Mouse (Mus musculus) heart, postnatal 0 days (tissue): ENCODE data around the gene Bag1.

Source experiments
- CTCF ChIP-seq: IDR thresholded peaks from 2 replicates; pipeline ENCODE4 v1.5.1; 2016; ENCODE audit warnings: antibody characterized with exemption, control low read depth, low read depth
- EP300 ChIP-seq: IDR thresholded peaks from 2 replicates; pipeline ENCODE4 v1.6.1; 2016; ENCODE audit warnings: antibody characterized with exemption, low read depth

DNA sequence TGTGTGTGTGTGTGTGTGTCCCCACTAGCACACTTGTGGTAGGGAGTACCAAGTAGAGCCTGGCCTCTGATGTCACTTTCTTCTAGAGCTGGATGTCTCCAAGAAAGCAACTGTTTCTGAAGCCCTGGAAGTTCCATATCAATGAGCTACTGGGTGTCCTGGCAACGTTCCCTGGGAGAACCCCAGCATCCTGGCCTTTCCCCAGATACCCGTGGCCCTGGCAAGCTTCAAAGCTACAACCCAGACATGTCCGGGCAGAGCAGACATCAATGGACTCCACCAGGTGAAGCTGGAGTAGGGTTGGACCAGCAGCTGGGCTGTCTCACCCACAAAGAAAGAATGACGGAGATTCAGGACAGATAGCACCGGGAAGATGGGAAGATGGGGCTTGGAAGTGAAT, 56.9 kb downstream of the Bag1 start:
- TF ChIP-seq CTCF (no peak), EP300 (no peak)
